Mouse (Mus musculus) heart, postnatal 0 days (tissue): ENCODE results near the gene Cpeb4. TPM values are rescaled to one million over a fixed set of nuclear protein-coding genes. Genes with fewer than 3 reads are reported as not detected.
A peak's percentile ranks its signal among the peaks of the same experiment; 100 is the strongest.

Experiments used
- ATAC-seq: fragments of 200-750 bp; cut with Nextera tagmentation; 2 replicates; pipeline ENCODE4 v1.8.0; 2017; ENCODE audit warnings: low read depth, moderate number of reproducible peaks, moderate library complexity; ENCODE audit not compliant: insufficient read depth
- DNase-seq: peaks from one replicate; pipeline ENCODE4 v3.0.0-alpha.2; 2016; ENCODE audit warnings: low spot score
- H3K27ac ChIP-seq: fragments of 300-500 bp; sonication (generic); 2 replicates; pipeline ENCODE4 v1.5.1; 2014; ENCODE audit warnings: low read depth, mild to moderate bottlenecking
- H3K27me3 ChIP-seq: fragments of 300-500 bp; sonication (generic); 2 replicates; pipeline ENCODE4 v1.6.1; 2014; ENCODE audit warnings: low read length, mixed read lengths; ENCODE audit not compliant: control insufficient read depth, insufficient read depth
- H3K36me3 ChIP-seq: fragments of 300-500 bp; sonication (generic); replicated peaks from 2 replicates; pipeline ENCODE4 v1.6.1; 2014; ENCODE audit warnings: low read length, mixed read lengths; ENCODE audit not compliant: control insufficient read depth, insufficient read depth
- H3K4me1 ChIP-seq: fragments of 300-500 bp; sonication (generic); 2 replicates; pipeline ENCODE4 v1.6.1; 2014; ENCODE audit warnings: antibody characterized with exemption; ENCODE audit not compliant: control insufficient read depth, insufficient read depth
- H3K4me2 ChIP-seq: fragments of 300-500 bp; sonication (generic); 2 replicates; pipeline ENCODE4 v1.6.1; 2014; ENCODE audit warnings: low read depth, mild to moderate bottlenecking, low read length, moderate library complexity
- H3K4me3 ChIP-seq: fragments of 300-500 bp; sonication (generic); 2 replicates; pipeline ENCODE4 v1.5.1; 2014; ENCODE audit warnings: low read depth, low read length
- H3K9ac ChIP-seq: fragments of 300-500 bp; sonication (generic); replicated peaks from 2 replicates; pipeline ENCODE4 v1.6.1; 2014; ENCODE audit warnings: low read depth, low read length, mixed read lengths
- H3K9me3 ChIP-seq: fragments of 300-500 bp; sonication (generic); replicated peaks from 2 replicates; pipeline ENCODE4 v1.6.1; 2016; ENCODE audit warnings: low read length; ENCODE audit not compliant: control insufficient read depth
- CTCF ChIP-seq: IDR thresholded peaks from 2 replicates; pipeline ENCODE4 v1.5.1; 2016; ENCODE audit warnings: antibody characterized with exemption, control low read depth, low read depth
- EP300 ChIP-seq: IDR thresholded peaks from 2 replicates; pipeline ENCODE4 v1.6.1; 2016; ENCODE audit warnings: antibody characterized with exemption, low read depth
- WGBS: fragments of 180-500 bp; shearing (Covaris S2); extraction: QIAGEN DNeasy Blood & Tissue Kit; methylation state at CpG from one replicate; pipeline ENCODE4 v1.1.7; 2014; 5-methylcytosine and 5-hydroxymethylcytosine counted together
- polyA plus RNA-seq: library from polyadenylated mRNA; unstranded; fragments of >200 nt; fragmentation: Nextera tagmentation; extraction: Ambion mirVana; gene quantifications from 2 replicates; pipeline ENCODE4 v1.2.1, GENCODE M21; 2015
- total RNA-seq: library from RNA; depleted of rRNA; stranded (reverse); fragments of >200 nt; gene quantifications from 2 replicates; pipeline ENCODE4 v1.2.3, GENCODE M21; 2014; ENCODE audit warnings: low replicate concordance; rRNA removed

The Cpeb4 gene
- 30.2 and 39.6 TPM in 2 replicates for total RNA-seq
- 6.5 and 7.2 TPM in 2 replicates for polyA plus RNA-seq

DNA sequence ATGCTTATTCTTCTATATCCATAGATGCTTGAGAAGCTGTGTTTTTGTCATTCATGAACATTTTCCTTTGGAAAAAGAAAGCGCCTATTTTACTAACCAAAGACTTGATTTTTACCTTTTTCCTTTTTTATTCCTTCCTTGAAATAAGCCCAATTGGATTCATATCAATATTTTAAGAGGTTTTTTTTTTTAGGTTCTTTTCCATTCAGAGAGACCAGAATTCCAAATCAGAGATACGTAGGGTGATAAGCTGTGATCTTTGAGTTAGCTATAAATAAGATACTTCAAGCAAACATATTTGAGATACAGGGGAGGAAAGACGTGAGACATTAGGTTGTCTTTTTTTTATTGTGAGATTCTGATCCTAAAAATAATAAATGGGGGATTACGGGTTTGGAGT, at the start of gene Cpeb4:
Gene Cpeb4 (plus strand): TSS at position 301 of the 400 bp plus-strand sequence.
- no peak for ATAC-seq
- Histone ChIP-seq H3K9ac (peak within 1 kb of the TSS; percentile 91), H3K4me2 (peak within 1 kb of the TSS; percentile 83), H3K27ac (peak within 1 kb of the TSS; percentile 75), H3K4me1 (peaks cover 7% of the 10 kb centered on the region), H3K36me3 (no peaks in the 10 kb centered on the region), H3K9me3 (no peaks in the 10 kb centered on the region), H3K27me3 (no peaks in the 10 kb centered on the region), H3K4me3 (peak within 1 kb of the TSS; percentile 79)
- WGBS, result 30% methylated on average over 4 of the region's 4 CpGs
- no peak for DNase-seq
- no peak for TF ChIP-seq EP300
- TF ChIP-seq CTCF, result no peak

DNA sequence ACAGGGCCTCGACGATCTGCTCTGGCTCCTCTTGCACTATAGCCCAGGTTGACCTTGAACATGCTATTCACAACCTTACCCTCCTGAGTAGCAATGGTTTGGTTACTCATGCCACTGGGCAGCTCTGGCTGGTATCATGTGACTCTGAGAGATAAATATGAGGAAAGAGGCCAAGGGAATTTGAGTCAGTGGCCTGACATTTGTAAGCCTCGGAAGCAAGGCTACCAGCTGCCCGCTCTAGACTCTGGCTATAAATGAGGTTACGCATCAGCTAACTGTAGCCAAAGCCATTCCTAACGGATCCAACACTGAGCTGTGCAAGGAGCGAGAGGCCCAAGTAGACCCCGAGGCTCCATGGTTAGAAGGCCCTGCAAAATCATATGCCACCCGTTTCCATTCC, 49.5 kb upstream of the Cpeb4 start:
- no peak overlapping the region for H3K9ac ChIP-seq
- H3K27me3 ChIP-seq, result no peaks in the 10 kb centered on the region
- DNase-seq (no peak), ATAC-seq (peak; percentile 51; the same call in 1 of the 2 replicates)
- 74% methylated on average over 9 of the region's 9 CpGs for WGBS
- TF ChIP-seq CTCF (no peak), EP300 (no peak)
- no peaks in the 10 kb centered on the region for H3K36me3 ChIP-seq
- H3K27ac ChIP-seq, result no peak overlapping the region; the same call in 1 of the 2 replicates
- no peak overlapping the region for H3K4me3 ChIP-seq
- no peaks in the 10 kb centered on the region for H3K9me3 ChIP-seq
- H3K4me2 ChIP-seq, result no peak overlapping the region
- H3K4me1 ChIP-seq, result 0 out of 2 replicates have a peak, but pooled peaks cover 10% of the 10 kb centered on the region

DNA sequence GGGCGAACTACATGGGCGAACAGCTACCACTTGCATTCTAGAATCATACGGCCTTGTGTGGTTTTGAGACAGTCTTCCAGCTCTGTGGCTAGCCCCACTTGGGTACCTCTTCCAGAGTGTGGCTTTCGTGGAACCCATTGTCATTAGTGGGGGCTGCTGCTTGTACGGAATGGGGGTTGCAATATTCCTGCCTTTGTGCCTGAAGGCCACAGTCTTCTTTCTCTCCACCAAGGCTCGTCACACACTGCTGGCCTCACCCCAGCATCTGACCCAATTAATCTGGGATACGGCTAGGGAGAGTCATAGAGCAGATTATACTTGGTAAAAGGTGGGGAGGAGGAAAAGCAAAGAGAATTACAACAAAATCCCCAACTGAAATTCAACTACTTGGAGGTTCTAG, 48.5 kb upstream of the Cpeb4 start:
- no peak for ATAC-seq
- H3K27me3 ChIP-seq, result no peaks in the 10 kb centered on the region
- no peak overlapping the region for H3K4me3 ChIP-seq
- peaks cover 15% of the 10 kb centered on the region; the same call in 1 of the 2 replicates for H3K4me1 ChIP-seq
- H3K27ac ChIP-seq, result no peak overlapping the region
- 95% methylated on average over 7 of the region's 7 CpGs for WGBS
- H3K9me3 ChIP-seq, result no peaks in the 10 kb centered on the region
- no peak overlapping the region for H3K9ac ChIP-seq
- H3K36me3 ChIP-seq, result no peaks in the 10 kb centered on the region
- no peak for DNase-seq
- TF ChIP-seq EP300 (no peak), CTCF (no peak)
- no peak overlapping the region for H3K4me2 ChIP-seq

DNA sequence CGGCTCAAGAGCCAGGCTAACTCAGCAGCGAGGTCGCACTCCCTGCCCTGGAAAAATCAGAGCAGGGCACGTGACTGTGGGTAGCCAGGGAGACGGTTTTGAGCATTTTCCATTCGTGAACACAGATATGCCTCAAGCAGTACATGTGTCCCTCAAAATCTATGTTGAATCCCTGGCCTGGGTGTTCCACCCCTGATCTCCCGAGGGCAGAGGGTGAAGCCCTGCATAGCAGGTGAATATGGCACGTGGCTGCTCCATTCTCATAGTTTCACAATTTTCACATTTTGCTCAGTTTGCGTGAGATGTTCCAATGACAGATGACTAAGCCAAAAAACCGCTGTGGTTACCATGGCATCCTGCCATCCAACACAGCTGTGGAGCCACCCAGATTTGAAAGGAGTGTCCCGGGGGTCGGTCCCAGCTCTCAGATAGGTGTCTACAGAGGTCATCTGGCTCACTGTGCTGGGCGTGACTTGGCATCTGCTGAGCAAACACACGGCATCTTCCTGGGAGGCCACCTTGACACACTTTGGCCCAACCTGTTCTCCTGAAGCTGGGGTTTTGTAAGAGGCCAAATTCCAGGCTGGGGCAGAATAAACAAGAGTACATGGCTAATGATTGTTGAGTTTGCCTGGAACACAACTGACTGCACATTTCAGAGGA, 47.4 kb upstream of the Cpeb4 start:
- ATAC-seq (no peak; the same call in 1 of the 2 replicates), DNase-seq (peak; percentile 16)
- Histone ChIP-seq H3K4me2 (no peak overlapping the region), H3K4me1 (peaks cover 15% of the 10 kb centered on the region; the same call in 1 of the 2 replicates), H3K4me3 (no peak overlapping the region), H3K9me3 (no peaks in the 10 kb centered on the region), H3K27me3 (no peaks in the 10 kb centered on the region), H3K9ac (no peak overlapping the region), H3K27ac (no peak overlapping the region), H3K36me3 (no peaks in the 10 kb centered on the region)
- TF ChIP-seq CTCF, result no peak
- no peak for TF ChIP-seq EP300
- WGBS, result 51% methylated on average over 14 of the region's 14 CpGs

DNA sequence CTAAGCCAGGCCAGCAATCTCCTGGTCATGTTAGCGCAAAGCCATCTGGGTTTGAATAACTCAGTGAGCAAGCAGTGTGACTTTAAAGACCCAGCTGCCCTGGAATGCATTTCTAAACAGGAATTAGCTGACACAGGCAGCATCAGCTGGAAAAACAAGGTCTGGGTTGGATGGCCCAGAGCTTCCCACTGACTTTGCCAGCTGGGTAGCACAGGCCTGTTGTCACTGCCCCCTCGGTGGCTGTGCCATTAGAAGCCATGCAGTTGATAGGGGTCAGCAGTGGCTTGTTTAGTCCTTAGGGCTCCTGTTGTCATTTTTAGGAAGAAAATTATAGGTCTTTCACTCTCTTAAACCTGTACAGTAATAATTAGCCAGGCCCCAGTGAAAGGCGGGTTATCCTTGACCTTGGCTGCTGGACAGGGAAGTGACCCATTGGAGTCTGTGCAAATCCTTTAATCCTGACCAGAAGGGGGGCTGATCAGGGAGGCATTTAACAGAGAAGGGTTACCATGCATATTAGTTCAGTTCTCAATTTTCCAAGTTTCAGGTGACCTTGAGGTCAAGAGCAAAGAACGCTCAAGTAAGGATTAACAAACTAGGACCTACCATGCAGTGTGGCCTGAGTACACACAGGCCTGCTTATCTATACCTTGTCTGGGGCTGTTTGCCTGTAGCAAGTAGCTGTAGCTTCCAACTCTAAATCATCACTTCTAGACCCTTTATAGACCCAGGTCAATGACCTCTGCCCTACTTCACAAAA, 43.8 kb upstream of the Cpeb4 start:
- H3K4me3 ChIP-seq, result no peak overlapping the region
- H3K4me2 ChIP-seq, result no peak overlapping the region
- DNase-seq, result peak; percentile 39
- H3K27ac ChIP-seq, result 0 out of 2 replicates have a peak overlapping the region, but pooled peaks have one; percentile 16
- peak; percentile 39; the same call in 1 of the 2 replicates for ATAC-seq
- 65% methylated on average over 4 of the region's 4 CpGs for WGBS
- H3K9me3 ChIP-seq, result no peaks in the 10 kb centered on the region
- no peak for TF ChIP-seq EP300
- no peak for TF ChIP-seq CTCF
- no peaks in the 10 kb centered on the region for H3K27me3 ChIP-seq
- H3K36me3 ChIP-seq, result no peaks in the 10 kb centered on the region
- H3K4me1 ChIP-seq, result peaks cover 22% of the 10 kb centered on the region
- no peak overlapping the region for H3K9ac ChIP-seq
